Mouse (Mus musculus) liver, embryonic 13.5 days (tissue): ENCODE data around the gene Inpp4a. TPM values are rescaled to one million over a fixed set of nuclear protein-coding genes. Genes with fewer than 3 reads are reported as not detected.
A peak's percentile ranks its signal among the peaks of the same experiment; 100 is the strongest.

Source experiments
- ATAC-seq: fragments of 200-750 bp; cut with Nextera tagmentation; 2 replicates; pipeline ENCODE4 v1.8.0; 2017; ENCODE audit warnings: low read depth, mild to moderate bottlenecking, moderate number of reproducible peaks, moderate library complexity
- DNase-seq: peaks from one replicate; pipeline ENCODE4 v3.0.0; 2022
- H3K27ac ChIP-seq: fragments of 300-500 bp; sonication (generic); 2 replicates; pipeline ENCODE4 v1.5.1; 2015; ENCODE audit warnings: moderate library complexity, mild to moderate bottlenecking, inconsistent platforms
- H3K27me3 ChIP-seq: fragments of 300-500 bp; sonication (generic); 2 replicates; pipeline ENCODE4 v1.6.1; 2015; ENCODE audit warnings: mild to moderate bottlenecking, inconsistent platforms
- H3K36me3 ChIP-seq: fragments of 300-500 bp; sonication (generic); 2 replicates; pipeline ENCODE4 v1.6.1; 2015; ENCODE audit warnings: mild to moderate bottlenecking, inconsistent platforms
- H3K4me1 ChIP-seq: fragments of 300-500 bp; sonication (generic); replicated peaks from 2 replicates; pipeline ENCODE4 v1.6.1; 2015; ENCODE audit warnings: inconsistent platforms
- H3K4me2 ChIP-seq: fragments of 300-500 bp; sonication (generic); 2 replicates; pipeline ENCODE4 v1.6.1; 2015; ENCODE audit warnings: inconsistent platforms, mild to moderate bottlenecking, moderate library complexity
- H3K4me3 ChIP-seq: fragments of 300-500 bp; sonication (generic); replicated peaks from 2 replicates; pipeline ENCODE4 v1.5.1; 2015; ENCODE audit warnings: mild to moderate bottlenecking, inconsistent platforms
- H3K9ac ChIP-seq: fragments of 300-500 bp; sonication (generic); 2 replicates; pipeline ENCODE4 v1.6.1; 2015; ENCODE audit warnings: mild to moderate bottlenecking, inconsistent platforms
- H3K9me3 ChIP-seq: fragments of 300-500 bp; sonication (generic); replicated peaks from 2 replicates; pipeline ENCODE4 v1.6.1; 2016; ENCODE audit warnings: inconsistent platforms
- WGBS: fragments of 180-500 bp; shearing (Covaris S2); methylation state at CpG from one replicate; pipeline ENCODE4 v1.1.7; 2015; ENCODE audit not compliant: insufficient replicate concordance; 5-methylcytosine and 5-hydroxymethylcytosine counted together
- polyA plus RNA-seq: library from polyadenylated mRNA; unstranded; fragments of >200 nt; fragmentation: Nextera tagmentation; extraction: Ambion mirVana; gene quantifications from 2 replicates; pipeline ENCODE4 v1.2.1, GENCODE M21; 2015

Inpp4a gene
- 3.0 and 3.1 TPM in 2 replicates for polyA plus RNA-seq

DNA sequence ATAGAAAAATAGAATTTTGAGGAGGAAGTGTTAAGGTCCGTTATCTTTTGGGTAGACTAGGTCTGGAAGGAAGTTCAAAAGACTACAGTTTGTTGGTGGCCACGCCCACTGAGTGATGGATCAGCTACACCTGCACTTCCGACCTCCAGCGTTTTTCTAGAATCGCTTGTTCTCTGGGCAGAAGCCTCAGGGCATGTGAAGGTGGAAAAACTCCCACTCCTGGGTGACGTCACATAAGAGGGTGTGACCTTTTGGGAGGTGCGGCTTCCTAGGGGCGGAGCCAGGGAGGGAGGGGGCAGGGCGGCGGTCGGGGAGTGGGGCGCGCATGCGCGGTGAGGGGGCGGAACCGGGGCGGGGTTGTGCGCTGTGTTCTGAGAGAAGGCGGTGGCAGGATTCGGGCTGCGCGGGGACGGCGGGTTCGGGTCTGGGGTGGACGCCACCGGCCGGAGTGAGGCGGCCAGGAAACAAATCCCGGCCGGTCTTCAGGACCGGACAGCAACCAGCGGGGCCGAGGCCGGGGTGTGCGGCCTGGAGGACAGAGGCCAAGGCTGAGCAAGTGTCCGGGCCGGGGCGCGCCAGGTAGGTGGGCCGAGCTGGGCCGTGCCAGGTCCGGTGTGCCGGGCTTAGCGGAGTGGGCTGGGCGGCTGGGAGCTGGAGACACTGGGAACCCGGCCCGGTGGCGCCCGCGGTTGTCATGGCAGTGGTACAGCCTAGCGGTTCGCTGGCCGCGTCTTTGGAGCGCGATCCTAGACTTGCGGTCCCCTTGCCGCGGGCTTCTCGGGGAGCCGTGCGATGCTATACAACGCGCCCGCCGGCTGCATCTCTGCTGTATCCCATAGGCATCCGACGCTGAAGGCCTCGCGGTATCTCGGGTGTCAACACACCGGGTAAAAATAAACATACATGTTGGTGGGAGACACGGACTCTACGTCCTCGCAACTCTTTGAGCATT lies at the start of gene Inpp4a:
Inpp4a (plus strand) TSS at position 326 of the 952 bp plus-strand sequence.
- 1% methylated on average over 77 of the region's 77 CpGs for WGBS
- peak; percentile 86 for DNase-seq

GRCm38 (mm10) chr1:37250643-37251310 lies 48.9 kb upstream of the Inpp4a start:
- no peak overlapping the region for H3K27ac ChIP-seq
- no peaks in the 10 kb centered on the region for H3K4me1 ChIP-seq
- H3K9ac ChIP-seq = no peak overlapping the region
- H3K9me3 ChIP-seq = no peaks in the 10 kb centered on the region
- ATAC-seq (no peak), DNase-seq (peak; percentile 34)
- no peak overlapping the region for H3K4me3 ChIP-seq
- 32% methylated on average over 5 of the region's 5 CpGs for WGBS
- H3K27me3 ChIP-seq = no peaks in the 10 kb centered on the region
- no peaks in the 10 kb centered on the region for H3K36me3 ChIP-seq
- H3K4me2 ChIP-seq = no peak overlapping the region

More for the DNA sequence above, at the start of gene Inpp4a:
- H3K36me3 ChIP-seq = no peaks in the 10 kb centered on the region
- peak; percentile 92 for ATAC-seq
- H3K9me3 ChIP-seq = no peaks in the 10 kb centered on the region
- H3K4me2 ChIP-seq = peak within 1 kb of the TSS; percentile 99
- H3K4me1 ChIP-seq = peaks cover 28% of the 10 kb centered on the region
- peak within 1 kb of the TSS; percentile 82 for H3K9ac ChIP-seq
- H3K27ac ChIP-seq = no peak within 1 kb of the TSS; the same call in 1 of the 2 replicates
- peaks cover 16% of the 10 kb centered on the region; the same call in 1 of the 2 replicates for H3K27me3 ChIP-seq
- peak within 1 kb of the TSS; percentile 82 for H3K4me3 ChIP-seq

DNA sequence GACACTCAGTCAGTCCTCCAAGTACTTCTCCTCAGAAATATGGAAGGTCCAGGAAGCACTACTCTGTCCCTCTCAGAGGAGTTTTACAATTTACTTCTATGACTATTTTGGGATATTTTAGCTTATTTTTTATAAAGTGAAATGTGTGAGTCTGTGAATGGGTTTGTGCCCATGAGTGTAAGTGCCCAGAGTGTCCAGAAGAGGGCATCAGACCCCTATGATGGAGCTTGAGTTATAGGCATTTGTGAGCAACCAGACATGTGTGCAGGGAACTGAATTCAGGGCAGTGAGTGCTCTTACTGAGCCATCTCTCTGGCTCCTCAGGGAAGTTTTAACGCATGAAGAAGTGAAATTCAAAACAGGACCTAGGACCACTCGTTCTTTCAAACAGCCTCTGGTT lies 41.2 kb upstream of the Inpp4a start:
- no peak for ATAC-seq
- WGBS = 62% methylated on average over 2 of the region's 2 CpGs

GRCm38 (mm10) chr1:37272464-37272863 lies 27.2 kb upstream of the Inpp4a start:
- 5% methylated on average over 7 of the region's 7 CpGs for WGBS
- H3K27me3 ChIP-seq = 0 out of 2 replicates have a peak, but pooled peaks cover 4% of the 10 kb centered on the region
- H3K27ac ChIP-seq = no peak overlapping the region
- H3K4me2 ChIP-seq = no peak overlapping the region
- H3K4me1 ChIP-seq = no peaks in the 10 kb centered on the region
- DNase-seq = peak; percentile 13
- no peak for ATAC-seq
- no peak overlapping the region for H3K4me3 ChIP-seq
- no peak overlapping the region for H3K9ac ChIP-seq
- H3K9me3 ChIP-seq = no peaks in the 10 kb centered on the region
- H3K36me3 ChIP-seq = no peaks in the 10 kb centered on the region

More for the DNA sequence above, 41.2 kb upstream of the Inpp4a start:
- Histone ChIP-seq H3K27ac (no peak overlapping the region), H3K4me3 (no peak overlapping the region), H3K4me1 (no peaks in the 10 kb centered on the region), H3K36me3 (no peaks in the 10 kb centered on the region), H3K9me3 (peaks cover 4% of the 10 kb centered on the region; the same call in 1 of the 2 replicates), H3K4me2 (no peak overlapping the region), H3K27me3 (no peaks in the 10 kb centered on the region), H3K9ac (no peak overlapping the region)
- no peak for DNase-seq

DNA sequence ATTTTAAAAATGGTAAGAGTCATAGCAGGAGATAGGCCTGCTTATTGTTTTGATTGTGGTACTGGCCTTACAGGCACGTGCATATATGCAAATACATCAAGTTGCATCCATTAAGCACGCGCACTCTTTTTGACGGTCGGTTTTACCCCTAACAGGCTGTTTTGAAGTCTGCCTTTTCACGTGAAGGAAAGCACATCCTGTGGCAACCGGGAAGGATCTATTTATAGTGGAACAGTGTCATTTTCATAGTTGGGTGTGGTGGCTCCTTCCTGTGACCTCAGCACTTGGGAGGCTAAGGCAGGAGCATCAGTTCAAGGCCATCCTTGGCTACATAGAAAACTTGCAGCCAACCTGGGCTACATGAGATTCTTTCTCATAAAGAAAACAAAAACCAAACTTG lies 13.1 kb upstream of the Inpp4a start:
- DNase-seq (no peak), ATAC-seq (no peak)
- Histone ChIP-seq H3K4me2 (no peak overlapping the region), H3K4me1 (no peaks in the 10 kb centered on the region), H3K4me3 (no peak overlapping the region), H3K9me3 (0 out of 2 replicates have a peak, but pooled peaks cover 5% of the 10 kb centered on the region), H3K9ac (no peak overlapping the region), H3K36me3 (no peaks in the 10 kb centered on the region), H3K27ac (no peak overlapping the region), H3K27me3 (no peaks in the 10 kb centered on the region)
- 58% methylated on average over 7 of the region's 7 CpGs for WGBS

- no peak overlapping the region for H3K4me2 ChIP-seq
- no peaks in the 10 kb centered on the region for H3K4me1 ChIP-seq
- H3K9ac ChIP-seq = no peak overlapping the region
- H3K27me3 ChIP-seq = no peaks in the 10 kb centered on the region
- H3K36me3 ChIP-seq = no peaks in the 10 kb centered on the region
- WGBS = 59% methylated on average over 1 of the region's 1 CpGs
- no peak overlapping the region for H3K4me3 ChIP-seq
- 0 out of 2 replicates have a peak, but pooled peaks cover 5% of the 10 kb centered on the region for H3K9me3 ChIP-seq
- DNase-seq (no peak), ATAC-seq (no peak)
- no peak overlapping the region for H3K27ac ChIP-seq
Measured at GRCm38 (mm10) chr1:37287748-37288147, 11.9 kb upstream of the Inpp4a start.

- 76% methylated on average over 11 of the region's 11 CpGs for WGBS
- H3K36me3 ChIP-seq = no peaks in the 10 kb centered on the region
Measured at GRCm38 (mm10) chr1:37288181-37288935, 11.3 kb upstream of the Inpp4a start.

GRCm38 (mm10) chr1:37288941-37289340 lies 10.7 kb upstream of the Inpp4a start:
- H3K4me3 ChIP-seq = no peak overlapping the region
- no peak for DNase-seq
- no peaks in the 10 kb centered on the region for H3K36me3 ChIP-seq
- 68% methylated on average over 7 of the region's 7 CpGs for WGBS
- no peaks in the 10 kb centered on the region for H3K27me3 ChIP-seq
- H3K4me1 ChIP-seq = no peaks in the 10 kb centered on the region
- no peak overlapping the region for H3K27ac ChIP-seq
- H3K9me3 ChIP-seq = no peaks in the 10 kb centered on the region
- H3K9ac ChIP-seq = no peak overlapping the region
- H3K4me2 ChIP-seq = no peak overlapping the region
- no peak for ATAC-seq

More at GRCm38 (mm10) chr1:37288181-37288935, 11.3 kb upstream of the Inpp4a start:
- Histone ChIP-seq H3K4me2 (no peak overlapping the region), H3K27ac (no peak overlapping the region), H3K9ac (no peak overlapping the region), H3K27me3 (no peaks in the 10 kb centered on the region), H3K4me1 (no peaks in the 10 kb centered on the region), H3K9me3 (0 out of 2 replicates have a peak, but pooled peaks cover 5% of the 10 kb centered on the region), H3K4me3 (no peak overlapping the region)
- DNase-seq (no peak), ATAC-seq (no peak)

DNA sequence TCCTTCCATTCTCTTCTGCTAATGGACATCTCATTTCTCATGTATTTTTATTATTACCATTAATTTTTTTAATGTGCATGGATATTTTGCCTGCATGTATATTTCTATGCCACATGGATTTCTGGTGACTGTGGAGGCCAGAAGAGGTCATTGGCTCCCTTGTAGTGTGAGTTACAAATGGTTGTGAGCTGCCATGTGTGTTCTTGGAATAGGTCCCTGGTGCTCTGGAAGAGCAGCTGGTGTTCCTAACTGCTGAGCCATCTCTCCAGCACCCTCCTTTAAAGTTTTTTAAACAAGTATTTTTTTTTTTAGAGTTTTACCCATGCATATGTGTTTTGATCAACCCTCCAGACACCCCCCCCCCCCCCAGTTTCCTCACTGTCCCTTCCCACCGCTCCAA lies 3.3 kb upstream of the Inpp4a start:
- no peaks in the 10 kb centered on the region for H3K9me3 ChIP-seq
- peaks cover 14% of the 10 kb centered on the region for H3K4me1 ChIP-seq
- no peak overlapping the region for H3K9ac ChIP-seq
- no peak overlapping the region for H3K4me3 ChIP-seq
- H3K36me3 ChIP-seq = no peaks in the 10 kb centered on the region
- 38% methylated on average over 1 of the region's 1 CpGs for WGBS
- ATAC-seq = no peak
- no peak overlapping the region for H3K27ac ChIP-seq
- no peak overlapping the region for H3K4me2 ChIP-seq
- peaks cover 13% of the 10 kb centered on the region; the same call in 1 of the 2 replicates for H3K27me3 ChIP-seq
- no peak for DNase-seq

DNA sequence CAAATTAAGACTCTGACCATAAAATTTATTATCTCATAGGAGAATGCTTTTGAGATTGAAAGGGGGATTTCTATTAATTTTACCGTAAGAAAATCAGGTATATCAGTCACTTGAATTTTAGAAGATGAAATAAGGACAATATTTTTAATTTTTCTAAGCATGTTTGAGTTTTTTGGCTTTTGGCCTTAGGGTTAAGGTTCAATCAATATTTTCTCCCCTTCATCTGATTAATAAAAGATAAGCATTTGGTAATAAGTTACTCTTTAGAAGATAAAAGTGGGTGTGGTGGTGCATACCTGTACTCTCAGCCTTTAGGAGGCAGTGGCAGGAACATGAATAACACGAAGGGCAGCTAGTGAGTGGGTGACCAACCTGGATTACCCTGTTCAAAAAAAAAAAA lies 761 bp upstream of the Inpp4a start:
- no peak overlapping the region for H3K4me2 ChIP-seq
- DNase-seq (no peak), ATAC-seq (no peak)

More for the DNA sequence above, 761 bp upstream of the Inpp4a start:
- Histone ChIP-seq H3K9me3 (no peaks in the 10 kb centered on the region), H3K27me3 (peaks cover 16% of the 10 kb centered on the region; the same call in 1 of the 2 replicates), H3K36me3 (no peaks in the 10 kb centered on the region), H3K4me1 (peaks cover 28% of the 10 kb centered on the region), H3K4me3 (no peak overlapping the region), H3K27ac (no peak overlapping the region), H3K9ac (no peak overlapping the region)
- 78% methylated on average over 2 of the region's 2 CpGs for WGBS
